Mouse (Mus musculus): ENCODE measurements around the gene Srp68. TPM values are rescaled to one million over a fixed set of nuclear protein-coding genes. Genes with fewer than 3 reads are reported as not detected.

Srp68 gene
- polyA plus RNA-seq (2016; fragmentation: Nextera tagmentation; extraction: Ambion mirVana) = 84.8 and 86.5 TPM in 2 replicates

GRCm38 (mm10) chr11:116274045-116274666 is at the start of gene Srp68:
Srp68 (minus strand) TSS chr11:116274217.
- peak; percentile 99 for ATAC-seq (ENCODE audit: low FRiP score)
- WGBS = 3% methylated on average over 32 of the region's 32 CpGs
- Histone ChIP-seq H3K27me3 (no peaks in the 10 kb centered on the region), H3K9ac (peak within 1 kb of the TSS; percentile 90), H3K4me1 (peaks cover 30% of the 10 kb centered on the region), H3K9me3 (no peaks in the 10 kb centered on the region), H3K27ac (peak within 1 kb of the TSS; percentile 89), H3K4me3 (replicated peaks) (peak within 1 kb of the TSS; percentile 88), H3K4me2 (peak within 1 kb of the TSS; percentile 91), H3K36me3 (replicated peaks) (peaks cover 21% of the 10 kb centered on the region)

GRCm38 (mm10) chr11:116318719-116319659 is 45.0 kb upstream of the Srp68 start:
- 2% methylated on average over 41 of the region's 41 CpGs for WGBS
- H3K36me3 ChIP-seq (replicated peaks) = no peaks in the 10 kb centered on the region
- no peak overlapping the region for H3K27ac ChIP-seq
- ATAC-seq (ENCODE audit: low FRiP score) = peak; percentile 85
- H3K9me3 ChIP-seq = no peaks in the 10 kb centered on the region
- peak overlapping the region; percentile 38 for H3K4me3 ChIP-seq (replicated peaks)
- H3K4me2 ChIP-seq = peak overlapping the region; percentile 73
- H3K4me1 ChIP-seq = peaks cover 15% of the 10 kb centered on the region
- peak overlapping the region; percentile 57 for H3K9ac ChIP-seq
- peaks cover 24% of the 10 kb centered on the region for H3K27me3 ChIP-seq

GRCm38 (mm10) chr11:116312359-116312758 is 38.3 kb upstream of the Srp68 start:
- Histone ChIP-seq H3K36me3 (replicated peaks) (no peaks in the 10 kb centered on the region), H3K4me1 (peaks cover 5% of the 10 kb centered on the region; the same call in 1 of the 2 replicates), H3K27ac (no peak overlapping the region), H3K9ac (no peak overlapping the region), H3K4me3 (replicated peaks) (no peak overlapping the region), H3K9me3 (no peaks in the 10 kb centered on the region), H3K27me3 (peaks cover 24% of the 10 kb centered on the region), H3K4me2 (no peak overlapping the region)
- ATAC-seq (ENCODE audit: low FRiP score) = no peak
- 78% methylated on average over 8 of the region's 8 CpGs for WGBS

GRCm38 (mm10) chr11:116311169-116311568 is 37.2 kb upstream of the Srp68 start:
- Histone ChIP-seq H3K27me3 (peaks cover 17% of the 10 kb centered on the region; the same call in 1 of the 2 replicates), H3K9me3 (no peaks in the 10 kb centered on the region), H3K4me1 (peaks cover 9% of the 10 kb centered on the region), H3K9ac (no peak overlapping the region), H3K36me3 (replicated peaks) (no peaks in the 10 kb centered on the region), H3K27ac (no peak overlapping the region), H3K4me3 (replicated peaks) (no peak overlapping the region), H3K4me2 (no peak overlapping the region)
- WGBS = 66% methylated on average over 8 of the region's 8 CpGs
- no peak for ATAC-seq (ENCODE audit: low FRiP score)

- Histone ChIP-seq H3K4me2 (no peak overlapping the region), H3K36me3 (replicated peaks) (peaks cover 6% of the 10 kb centered on the region), H3K27ac (no peak overlapping the region), H3K9me3 (no peaks in the 10 kb centered on the region; the same call in 1 of the 2 replicates), H3K9ac (no peak overlapping the region), H3K4me3 (replicated peaks) (no peak overlapping the region), H3K4me1 (peaks cover 10% of the 10 kb centered on the region), H3K27me3 (peaks cover 12% of the 10 kb centered on the region; the same call in 1 of the 2 replicates)
- 77% methylated on average over 3 of the region's 3 CpGs for WGBS
- no peak for ATAC-seq (ENCODE audit: low FRiP score)
Measured at GRCm38 (mm10) chr11:116309601-116310000, 35.6 kb upstream of the Srp68 start.

DNA sequence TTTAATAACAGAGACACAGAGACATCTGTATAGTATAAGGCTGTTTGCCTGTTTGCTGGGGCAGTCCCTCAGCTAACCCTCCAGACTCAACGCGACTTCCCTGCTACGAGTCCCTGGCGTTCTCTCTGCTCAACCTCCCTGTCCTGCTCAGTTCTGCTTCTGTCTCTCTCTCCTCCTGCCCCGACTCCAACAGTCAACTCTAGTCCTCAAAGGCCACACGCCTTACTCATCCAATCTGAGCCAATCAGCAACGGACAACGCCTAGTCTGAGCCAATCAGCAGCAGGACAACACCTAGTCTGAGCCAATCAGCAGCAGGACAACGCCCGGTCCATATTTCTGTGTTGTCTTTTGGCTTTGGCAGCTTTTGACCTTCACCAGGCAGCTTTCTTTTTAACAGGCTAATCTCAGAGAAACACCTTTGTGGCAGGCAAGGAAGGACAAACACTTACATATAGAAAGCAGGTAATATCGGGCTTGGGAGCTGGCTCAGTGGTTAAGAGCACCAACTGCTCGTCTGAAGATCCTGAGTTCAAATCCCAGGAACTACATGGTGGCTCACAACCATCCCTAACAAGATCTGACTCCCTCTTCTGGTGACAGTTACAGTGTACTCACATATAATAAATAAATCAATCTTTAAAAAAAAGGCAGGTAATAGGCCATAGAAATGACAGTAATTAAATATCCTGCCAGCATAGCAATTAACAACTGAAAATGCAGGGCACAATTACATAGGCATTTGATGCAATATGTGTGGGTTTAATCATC is 33.9 kb upstream of the Srp68 start:
- Histone ChIP-seq H3K9me3 (no peaks in the 10 kb centered on the region; the same call in 1 of the 2 replicates), H3K4me2 (no peak overlapping the region), H3K4me1 (peaks cover 10% of the 10 kb centered on the region), H3K9ac (no peak overlapping the region), H3K4me3 (replicated peaks) (no peak overlapping the region), H3K36me3 (replicated peaks) (peaks cover 21% of the 10 kb centered on the region), H3K27ac (no peak overlapping the region), H3K27me3 (peaks cover 12% of the 10 kb centered on the region; the same call in 1 of the 2 replicates)
- ATAC-seq (ENCODE audit: low FRiP score) = no peak
- WGBS = 90% methylated on average over 12 of the region's 12 CpGs

GRCm38 (mm10) chr11:116307019-116307725 is 33.2 kb upstream of the Srp68 start, which contains the start of gene Exoc7:
Exoc7 (minus strand) TSS chr11:116307233.
- WGBS = 84% methylated on average over 10 of the region's 10 CpGs
- peaks cover 28% of the 10 kb centered on the region for H3K36me3 ChIP-seq (replicated peaks)
- peak within 1 kb of the TSS; percentile 79 for H3K4me2 ChIP-seq
- peaks cover 12% of the 10 kb centered on the region; the same call in 1 of the 2 replicates for H3K27me3 ChIP-seq
- H3K9me3 ChIP-seq = no peaks in the 10 kb centered on the region; the same call in 1 of the 2 replicates
- peaks cover 10% of the 10 kb centered on the region for H3K4me1 ChIP-seq
- H3K27ac ChIP-seq = 0 out of 2 replicates have a peak within 1 kb of the TSS, but pooled peaks have one; percentile 20
- H3K4me3 ChIP-seq (replicated peaks) = peak within 1 kb of the TSS; percentile 77
- peak; percentile 31; the same call in 1 of the 2 replicates for ATAC-seq (ENCODE audit: low FRiP score)
- H3K9ac ChIP-seq = peak within 1 kb of the TSS; percentile 80

GRCm38 (mm10) chr11:116306126-116306982 is 32.3 kb upstream of the Srp68 start:
- 2% methylated on average over 53 of the region's 53 CpGs for WGBS
- peak overlapping the region; percentile 80 for H3K9ac ChIP-seq
- peaks cover 10% of the 10 kb centered on the region for H3K4me1 ChIP-seq
- H3K27ac ChIP-seq = 0 out of 2 replicates have a peak overlapping the region, but pooled peaks have one; percentile 20
- H3K36me3 ChIP-seq (replicated peaks) = peaks cover 36% of the 10 kb centered on the region
- ATAC-seq (ENCODE audit: low FRiP score) = peak; percentile 93
- H3K27me3 ChIP-seq = peaks cover 12% of the 10 kb centered on the region; the same call in 1 of the 2 replicates
- peak overlapping the region; percentile 77 for H3K4me3 ChIP-seq (replicated peaks)
- H3K4me2 ChIP-seq = peak overlapping the region; percentile 79
- H3K9me3 ChIP-seq = no peaks in the 10 kb centered on the region; the same call in 1 of the 2 replicates

GRCm38 (mm10) chr11:116305423-116305822 is 31.4 kb upstream of the Srp68 start:
- ATAC-seq (ENCODE audit: low FRiP score) = no peak
- Histone ChIP-seq H3K4me2 (peak overlapping the region; percentile 79), H3K4me1 (peaks cover 10% of the 10 kb centered on the region), H3K9ac (peak overlapping the region; percentile 80; the same call in 1 of the 2 replicates), H3K4me3 (replicated peaks) (peak overlapping the region; percentile 77; the same call in 1 of the 2 replicates), H3K36me3 (replicated peaks) (peaks cover 45% of the 10 kb centered on the region), H3K9me3 (no peaks in the 10 kb centered on the region; the same call in 1 of the 2 replicates), H3K27ac (no peak overlapping the region), H3K27me3 (peaks cover 9% of the 10 kb centered on the region; the same call in 1 of the 2 replicates)
- WGBS = 97% methylated on average over 2 of the region's 2 CpGs

GRCm38 (mm10) chr11:116298621-116299020 is 24.6 kb upstream of the Srp68 start:
- no peak for ATAC-seq (ENCODE audit: low FRiP score)
- Histone ChIP-seq H3K9ac (no peak overlapping the region), H3K4me2 (no peak overlapping the region), H3K27me3 (no peaks in the 10 kb centered on the region), H3K27ac (no peak overlapping the region), H3K9me3 (no peaks in the 10 kb centered on the region), H3K4me3 (replicated peaks) (no peak overlapping the region), H3K4me1 (no peaks in the 10 kb centered on the region), H3K36me3 (replicated peaks) (peaks cover 94% of the 10 kb centered on the region)
- WGBS = 93% methylated on average over 6 of the region's 6 CpGs
